Mouse (Mus musculus): Measurements from ENCODE around the gene Smim4. TPM values are rescaled to one million over a fixed set of nuclear protein-coding genes. Genes with fewer than 3 reads are reported as not detected.

Smim4 gene
- total RNA-seq, 1 experiment from 2014 or later = 26.9 TPM

- ATAC-seq (ENCODE audit: extremely low read depth, insufficient number of reproducible peaks, low FRiP score, poor library complexity, severe bottlenecking) = no peak
Measured at GRCm38 (mm10) chr14:31128101-31128825, 493 bp downstream of the Smim4 start.

DNA sequence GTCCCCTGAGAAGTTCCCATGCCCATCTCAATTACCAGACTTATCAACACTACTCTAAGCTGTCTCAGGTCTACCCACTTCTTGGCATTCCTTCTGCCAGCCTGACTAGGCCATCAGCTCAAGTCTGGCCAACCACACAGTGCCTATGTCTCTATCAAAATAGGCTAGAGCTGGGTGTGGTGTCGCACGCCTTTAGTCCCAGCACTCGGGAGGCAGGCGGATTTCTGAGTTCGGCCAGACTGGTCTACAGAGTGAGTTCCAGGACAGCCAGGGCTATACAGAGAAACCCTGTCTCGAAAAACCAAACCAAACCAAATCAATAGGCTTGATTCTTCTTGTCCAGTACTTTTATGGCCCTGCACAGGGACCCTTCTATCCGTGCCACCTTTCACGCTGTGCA is 1.9 kb downstream of the Smim4 start:
- ATAC-seq (ENCODE audit: extremely low read depth, insufficient number of reproducible peaks, low FRiP score, poor library complexity, severe bottlenecking) = no peak

DNA sequence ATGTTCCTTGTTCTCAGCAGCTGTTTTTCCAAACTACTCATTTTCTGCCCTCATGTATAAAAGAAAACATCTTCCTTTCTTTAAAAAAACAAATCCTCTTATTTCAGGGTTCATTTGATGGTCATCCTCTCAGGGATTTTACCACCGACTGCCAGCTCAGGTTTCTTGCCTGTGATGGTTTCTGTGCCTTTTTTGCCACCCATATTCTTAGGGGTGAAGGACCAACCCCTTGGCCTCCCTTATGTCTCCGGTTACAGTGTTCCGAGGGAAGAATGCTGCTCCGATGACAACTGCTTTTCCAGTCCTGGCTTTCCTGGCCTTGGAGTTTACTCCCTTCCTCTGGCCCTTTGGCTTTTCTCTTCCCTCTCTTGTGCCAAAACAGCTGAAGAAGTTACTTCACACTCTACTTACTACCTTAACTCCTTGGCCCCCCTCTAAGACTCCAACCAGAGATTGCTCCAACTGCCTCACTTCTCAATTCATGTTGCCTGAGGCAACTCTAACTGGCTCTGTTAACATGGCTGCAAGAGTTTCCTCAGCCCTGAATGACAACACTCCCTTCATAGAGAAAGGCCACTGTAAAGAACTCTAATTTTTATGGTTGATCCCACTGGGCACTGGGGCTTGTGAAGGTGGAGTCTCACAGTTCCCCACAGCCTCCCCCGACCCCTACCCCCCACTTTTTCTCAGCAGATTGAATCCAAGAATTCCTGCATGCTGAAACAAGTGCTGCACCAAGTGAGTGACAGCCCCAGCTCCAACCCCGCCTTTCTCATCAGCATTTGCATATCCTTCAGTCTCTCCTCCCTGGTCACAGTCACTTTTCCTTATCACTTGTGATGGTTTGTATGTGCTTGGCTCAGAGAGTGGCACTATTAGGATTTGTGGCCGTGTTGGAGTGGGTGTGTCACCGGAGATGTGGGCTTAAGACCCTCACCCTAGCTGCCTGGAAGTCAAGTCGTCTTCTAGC is 3.4 kb downstream of the Smim4 start:
- no peak for ATAC-seq (ENCODE audit: extremely low read depth, insufficient number of reproducible peaks, low FRiP score, poor library complexity, severe bottlenecking)

DNA sequence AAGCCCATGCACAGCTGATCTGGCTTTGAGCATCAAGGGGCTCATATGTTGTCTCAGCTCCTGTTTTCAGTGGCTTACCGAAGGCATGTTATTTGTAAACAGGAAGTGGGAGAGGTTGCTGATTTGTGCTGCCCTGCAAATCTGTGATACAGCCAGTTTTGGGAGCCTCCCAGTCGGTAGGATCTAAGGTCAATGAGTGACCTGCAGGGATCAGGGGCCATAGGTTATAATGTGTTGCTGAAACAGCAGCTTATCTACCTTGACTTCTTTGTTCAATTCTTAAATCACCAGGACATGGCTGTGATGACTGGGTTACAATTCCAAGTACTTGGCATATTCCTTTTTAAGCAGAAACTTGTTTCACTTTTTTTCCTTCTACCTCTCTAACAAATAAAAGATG is 13.2 kb downstream of the Smim4 start:
- no peak for ATAC-seq (ENCODE audit: extremely low read depth, insufficient number of reproducible peaks, low FRiP score, poor library complexity, severe bottlenecking)

GRCm38 (mm10) chr14:31114011-31114410 is 14.7 kb downstream of the Smim4 start:
- no peak for ATAC-seq (ENCODE audit: extremely low read depth, insufficient number of reproducible peaks, low FRiP score, poor library complexity, severe bottlenecking)

- no peak for ATAC-seq (ENCODE audit: extremely low read depth, insufficient number of reproducible peaks, low FRiP score, poor library complexity, severe bottlenecking)
Measured at GRCm38 (mm10) chr14:31112187-31112586, 16.6 kb downstream of the Smim4 start.

DNA sequence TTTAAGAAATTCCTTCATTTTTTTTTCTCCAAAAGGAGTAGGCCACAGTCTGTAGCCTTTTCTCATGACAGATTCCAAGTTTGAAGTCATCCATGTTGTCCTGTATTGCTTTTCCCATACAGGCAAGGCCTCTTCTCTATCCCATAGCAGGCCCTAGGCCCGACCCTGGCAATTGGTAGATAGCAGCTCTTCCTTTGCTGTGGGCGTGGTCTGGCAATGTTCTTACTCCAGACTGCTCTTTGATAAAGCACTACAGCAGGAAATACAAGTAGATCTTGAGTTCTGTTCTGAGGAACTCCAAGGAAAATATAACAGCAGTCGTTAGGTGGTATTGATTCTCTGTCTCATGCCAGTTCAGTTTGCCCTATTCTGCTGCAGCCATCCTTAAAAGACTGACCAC is 18.1 kb downstream of the Smim4 start:
- no peak for ATAC-seq (ENCODE audit: extremely low read depth, insufficient number of reproducible peaks, low FRiP score, poor library complexity, severe bottlenecking)

DNA sequence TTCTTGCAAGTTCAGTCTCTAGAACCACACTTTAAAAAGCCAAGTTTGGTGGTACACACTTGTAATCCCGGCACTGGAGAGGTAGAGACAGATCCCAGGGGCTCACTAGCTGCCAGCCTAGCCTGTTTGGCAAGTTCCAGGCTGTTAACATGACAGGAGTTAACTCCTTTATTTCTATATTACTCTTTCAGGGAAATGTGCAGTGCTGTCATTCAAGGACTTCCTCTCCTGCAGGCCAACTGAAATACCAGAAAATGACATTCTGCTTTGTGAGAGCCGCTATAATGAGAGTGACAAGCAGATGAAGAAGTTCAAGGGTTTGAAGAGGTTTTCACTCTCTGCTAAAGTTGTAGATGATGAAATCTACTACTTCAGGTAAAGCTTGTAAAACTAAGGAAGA is 23.6 kb downstream of the Smim4 start:
- no peak for ATAC-seq (ENCODE audit: extremely low read depth, insufficient number of reproducible peaks, low FRiP score, poor library complexity, severe bottlenecking)

DNA sequence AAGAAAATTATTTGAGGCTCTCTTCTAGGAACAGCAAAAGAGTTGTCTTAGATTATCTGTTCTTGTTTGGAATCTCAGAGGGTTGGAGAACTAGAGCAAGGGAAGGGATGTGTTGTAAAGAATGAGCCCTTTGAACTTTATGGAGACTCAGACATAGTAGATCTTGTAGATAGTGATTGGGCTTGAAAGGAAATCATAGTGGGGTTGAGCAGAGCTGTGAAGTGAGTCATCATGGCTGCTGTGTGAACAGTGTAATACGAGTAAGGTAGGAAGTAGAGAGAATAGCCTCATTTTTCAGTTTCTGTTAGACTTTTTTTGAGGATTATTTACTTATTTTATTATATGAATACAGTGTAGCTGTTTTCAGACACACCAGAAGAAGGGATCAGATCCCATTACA is 38.8 kb downstream of the Smim4 start:
- ATAC-seq (ENCODE audit: extremely low read depth, insufficient number of reproducible peaks, low FRiP score, poor library complexity, severe bottlenecking) = no peak

DNA sequence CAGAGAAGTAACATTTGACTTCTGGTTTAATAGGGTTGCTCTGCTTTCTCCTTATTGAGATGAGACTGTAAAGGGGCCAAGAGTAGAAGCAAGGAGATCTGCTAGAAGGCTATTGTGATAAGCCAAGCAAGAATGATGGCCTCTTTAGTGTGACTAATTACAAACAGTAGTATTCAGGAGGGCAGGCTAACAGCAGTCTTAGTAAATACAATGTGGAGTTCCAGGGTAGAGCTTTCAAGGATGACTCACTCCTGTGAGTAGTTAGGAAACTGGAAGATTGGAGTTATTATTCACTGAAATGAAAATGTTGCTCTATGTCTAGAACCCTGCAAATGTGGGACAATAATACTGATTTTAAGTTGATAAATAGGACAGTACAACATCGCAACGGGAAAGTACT is 40.2 kb downstream of the Smim4 start:
- no peak for ATAC-seq (ENCODE audit: extremely low read depth, insufficient number of reproducible peaks, low FRiP score, poor library complexity, severe bottlenecking)

DNA sequence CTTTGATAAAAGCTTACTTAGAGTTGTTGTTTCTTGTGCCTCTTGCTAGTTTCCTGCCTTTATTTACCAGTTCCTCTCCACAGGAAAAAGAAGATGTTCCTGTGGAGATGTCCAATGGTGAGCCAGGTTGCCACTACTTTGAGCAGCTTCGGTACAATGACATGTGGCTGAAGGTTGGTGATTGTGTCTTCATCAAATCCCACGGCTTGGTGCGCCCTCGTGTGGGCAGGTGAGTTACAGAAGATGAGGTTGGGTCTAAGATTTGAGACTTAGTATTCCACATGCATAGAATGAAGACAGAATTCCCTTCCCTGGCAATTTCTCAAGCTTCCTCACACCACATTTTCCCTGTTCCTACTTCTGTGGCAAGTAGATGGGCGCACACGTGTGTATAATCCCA is 41.3 kb downstream of the Smim4 start:
- ATAC-seq (ENCODE audit: extremely low read depth, insufficient number of reproducible peaks, low FRiP score, poor library complexity, severe bottlenecking) = no peak

DNA sequence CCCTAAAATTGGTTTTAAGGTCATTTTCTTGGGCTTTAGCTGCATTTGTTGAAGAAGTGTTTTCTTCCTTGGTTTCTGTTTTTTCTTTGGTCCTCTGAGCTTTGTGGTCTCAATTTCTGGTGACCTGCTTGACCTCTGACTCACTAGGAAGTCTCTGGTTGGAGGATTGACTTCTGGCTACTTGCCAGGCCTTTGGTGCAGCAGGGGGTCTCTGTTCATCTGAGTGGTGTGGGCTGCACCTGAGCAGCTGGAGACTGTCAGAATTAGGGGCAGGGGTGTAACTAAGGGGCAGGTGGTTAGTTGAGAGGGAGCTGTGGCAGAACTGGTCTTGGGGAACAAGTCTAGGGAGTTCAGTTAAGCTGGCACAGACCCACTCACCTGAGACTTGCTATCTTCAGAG is 47.6 kb downstream of the Smim4 start:
- ATAC-seq (ENCODE audit: extremely low read depth, insufficient number of reproducible peaks, low FRiP score, poor library complexity, severe bottlenecking) = no peak

DNA sequence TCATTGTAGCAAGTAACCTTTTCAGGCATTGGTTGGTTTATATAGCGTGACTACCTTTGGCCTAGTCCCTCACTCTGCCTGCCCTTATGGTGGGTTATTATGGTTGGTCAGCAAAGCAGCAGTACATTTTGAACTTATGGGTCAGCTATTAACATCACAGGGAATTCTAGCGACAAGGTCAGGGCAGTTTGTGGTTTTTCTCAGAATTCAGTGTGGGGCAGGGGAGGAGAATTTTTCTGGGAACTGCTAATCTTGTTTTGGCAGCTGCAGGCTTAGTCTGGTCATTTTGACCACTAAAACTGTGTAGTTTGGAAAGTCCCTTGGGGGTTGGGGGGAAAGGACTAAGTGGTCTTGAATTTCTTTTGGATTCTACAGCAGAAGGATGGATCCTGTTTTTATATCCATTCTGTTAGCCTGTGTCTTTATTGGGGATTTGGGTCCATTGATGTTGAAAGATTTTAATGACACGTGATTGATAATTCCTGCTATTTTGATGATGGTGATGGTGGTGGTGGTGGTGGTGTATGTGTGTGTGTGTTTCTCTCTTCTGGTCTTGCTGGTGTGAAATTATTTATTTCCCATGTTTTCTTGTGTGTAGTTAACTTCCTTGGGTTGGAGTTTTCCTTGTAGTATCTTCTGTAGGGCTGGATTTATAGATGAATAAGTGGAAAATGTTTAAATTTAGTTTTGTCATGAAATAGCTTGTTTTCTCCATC is 49.3 kb downstream of the Smim4 start:
- ATAC-seq (ENCODE audit: extremely low read depth, insufficient number of reproducible peaks, low FRiP score, poor library complexity, severe bottlenecking) = no peak

DNA sequence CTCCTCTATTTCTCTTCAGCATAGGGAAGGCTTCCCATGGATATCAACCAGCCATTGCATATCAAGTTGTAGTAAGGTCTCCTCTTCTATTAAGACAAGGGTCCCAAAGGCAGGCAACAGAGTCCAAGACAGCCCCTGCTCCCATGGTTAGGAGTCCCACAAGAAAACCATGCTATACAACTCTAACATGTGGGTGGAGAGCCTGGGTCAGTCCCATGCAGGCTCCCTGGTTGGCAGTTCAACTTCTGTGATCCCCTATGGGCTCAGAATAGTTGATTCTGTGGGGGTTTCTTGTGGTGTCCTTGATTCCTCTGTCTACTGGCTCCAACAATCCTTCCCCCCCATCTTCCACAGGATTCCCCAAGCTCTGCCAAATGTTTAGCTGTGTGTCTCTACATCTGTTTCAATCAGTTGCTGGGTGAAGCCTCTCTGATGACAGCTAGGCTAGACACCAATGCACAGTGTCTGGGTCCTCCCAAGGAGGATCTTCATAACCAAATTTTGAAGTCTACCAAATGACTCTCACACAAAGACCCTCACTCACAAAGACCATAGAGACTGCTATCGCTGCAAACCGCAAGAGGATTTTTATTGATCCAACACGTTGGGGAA is 50.1 kb downstream of the Smim4 start:
- ATAC-seq (ENCODE audit: extremely low read depth, insufficient number of reproducible peaks, low FRiP score, poor library complexity, severe bottlenecking) = no peak

DNA sequence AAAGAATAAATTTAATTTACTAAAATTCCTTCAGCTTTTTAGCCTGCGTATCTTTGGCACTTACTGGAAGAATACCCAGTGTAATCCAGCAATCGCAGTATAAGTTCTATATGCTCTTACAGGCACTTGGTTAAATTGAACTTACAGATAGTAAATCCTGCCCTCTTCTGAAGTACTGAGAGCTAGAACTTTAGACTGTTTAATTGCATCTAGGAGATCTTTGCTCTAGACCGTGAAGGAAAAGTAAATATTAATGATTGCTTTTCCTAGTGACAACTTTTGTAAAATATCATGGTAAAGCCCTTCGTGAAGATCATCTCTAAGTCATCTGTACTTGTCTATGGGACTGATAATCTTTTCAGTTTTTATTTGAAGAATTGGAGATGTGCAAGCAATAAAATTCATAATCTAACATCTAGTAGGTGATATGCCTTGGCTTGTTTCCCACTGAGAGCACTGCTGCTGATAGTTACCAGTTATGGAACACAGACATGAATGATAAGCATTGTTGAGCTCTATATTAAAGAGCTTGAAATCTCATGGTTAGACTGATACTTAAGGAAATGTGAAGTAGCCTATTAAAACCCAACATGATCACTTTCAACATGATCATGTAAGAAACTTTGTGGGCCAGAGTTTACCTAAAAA is 59.5 kb downstream of the Smim4 start:
- ATAC-seq (ENCODE audit: extremely low read depth, insufficient number of reproducible peaks, low FRiP score, poor library complexity, severe bottlenecking) = no peak

DNA sequence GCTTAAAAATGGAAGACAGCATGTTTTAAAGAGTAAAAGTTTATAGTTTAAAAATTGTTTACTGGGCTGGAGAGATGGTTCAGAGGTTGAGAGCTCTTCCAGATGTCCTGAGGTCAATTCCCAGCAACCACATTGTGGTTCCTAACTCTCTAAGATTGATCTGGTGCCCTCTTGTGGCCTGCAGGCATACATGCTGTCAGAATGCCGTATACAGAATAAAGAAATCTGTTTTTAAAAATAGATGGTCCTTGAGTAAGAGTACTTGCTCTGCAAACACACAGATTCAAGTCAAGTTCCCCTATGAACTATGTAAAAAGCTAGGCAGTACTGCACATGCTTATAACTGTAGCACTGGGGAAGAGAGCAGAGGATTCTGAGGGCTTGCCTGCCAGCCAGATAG is 66.5 kb downstream of the Smim4 start:
- ATAC-seq (ENCODE audit: extremely low read depth, insufficient number of reproducible peaks, low FRiP score, poor library complexity, severe bottlenecking) = no peak

GRCm38 (mm10) chr14:31045817-31046216 is 82.9 kb downstream of the Smim4 start:
- no peak for ATAC-seq (ENCODE audit: extremely low read depth, insufficient number of reproducible peaks, low FRiP score, poor library complexity, severe bottlenecking)

DNA sequence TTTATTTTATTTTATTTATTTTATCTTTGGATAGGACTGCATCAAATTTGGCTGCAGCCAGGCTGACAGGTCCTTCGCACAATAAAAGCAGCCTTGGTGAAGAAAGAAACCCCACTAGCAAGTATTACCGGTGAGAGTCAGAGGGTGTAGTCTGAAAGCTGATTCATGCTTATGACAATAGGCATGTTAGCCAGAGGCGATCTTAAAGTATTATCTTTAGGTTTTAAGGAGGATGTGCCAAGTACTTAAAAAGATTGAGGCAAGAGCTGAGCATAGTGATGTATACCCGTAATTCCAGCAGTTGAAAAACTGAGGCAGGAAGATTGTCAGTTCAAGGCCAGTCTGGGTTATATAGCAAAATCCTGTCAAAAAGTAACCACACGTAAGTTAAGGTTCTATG is 83.5 kb downstream of the Smim4 start:
- no peak for ATAC-seq (ENCODE audit: extremely low read depth, insufficient number of reproducible peaks, low FRiP score, poor library complexity, severe bottlenecking)

All from neutrophil, adult 5-6 weeks (primary cell).